Mouse (Mus musculus) gastrocnemius, postnatal 36 days (tissue): ENCODE data around the gene Pes1. TPM values are rescaled to one million over a fixed set of nuclear protein-coding genes. Genes with fewer than 3 reads are reported as not detected.
A peak's percentile ranks its signal among the peaks of the same experiment; 100 is the strongest.
"Not testable (repeated sequence)": the region's sequence is repeated elsewhere in the genome, so short reads cannot be mapped to it uniquely, and the experiment has no call there.

ENCODE experiments used
- DNase-seq, 2 experiments: peaks; one replicate each; pipeline ENCODE4 v3.0.0; 2022
- intact Hi-C: fragments of 180-260 bp; cut with DNase I; formaldehyde crosslinking; loops from one replicate; pipeline ENCODE4 v1.15.1; 2025
- total RNA-seq, 2 experiments: library from RNA; stranded (reverse); gene quantifications; 2 replicates each; pipeline ENCODE4 v1.2.3; 2021

Pes1 gene
- total RNA-seq, 2 experiments from 2014 or later: 31.3 to 35.5 TPM

GRCm38 (mm10) chr11:3999547-3999946 lies 35.8 kb downstream of the Pes1 start:
- intact Hi-C loops: no loop called here

DNA sequence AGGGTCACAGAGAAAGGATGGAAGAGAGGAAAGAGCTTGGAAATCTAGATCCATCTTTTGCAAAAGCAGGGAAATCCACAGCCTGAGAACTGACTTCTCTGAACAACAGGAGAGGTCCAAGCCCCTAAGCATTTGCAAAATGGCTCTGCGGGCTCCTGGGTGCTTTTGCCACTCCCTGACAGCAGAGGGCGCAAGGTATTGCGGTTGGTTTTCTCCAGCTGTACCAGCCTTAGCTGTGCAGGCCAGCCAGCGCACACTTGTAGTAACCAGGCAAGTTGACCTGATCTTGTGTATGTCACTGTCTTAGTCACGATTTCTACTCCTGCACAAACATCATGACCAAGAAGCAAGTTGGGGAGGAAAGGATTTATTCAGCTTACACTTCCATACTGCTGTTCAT lies 37.8 kb downstream of the Pes1 start:
- DNase-seq: peak in 1 of 2 experiments; percentile 21
- intact Hi-C loops: loop anchor here (1.0 kb wide), 1 partner anchor 82 kb away; no protein-coding TSS in a partner anchor

More at GRCm38 (mm10) chr11:3999547-3999946, 35.8 kb downstream of the Pes1 start:
- DNase-seq: no peak

GRCm38 (mm10) chr11:4005220-4005805 lies 41.5 kb downstream of the Pes1 start:
- intact Hi-C loops: no loop called here
- no peak for DNase-seq

DNA sequence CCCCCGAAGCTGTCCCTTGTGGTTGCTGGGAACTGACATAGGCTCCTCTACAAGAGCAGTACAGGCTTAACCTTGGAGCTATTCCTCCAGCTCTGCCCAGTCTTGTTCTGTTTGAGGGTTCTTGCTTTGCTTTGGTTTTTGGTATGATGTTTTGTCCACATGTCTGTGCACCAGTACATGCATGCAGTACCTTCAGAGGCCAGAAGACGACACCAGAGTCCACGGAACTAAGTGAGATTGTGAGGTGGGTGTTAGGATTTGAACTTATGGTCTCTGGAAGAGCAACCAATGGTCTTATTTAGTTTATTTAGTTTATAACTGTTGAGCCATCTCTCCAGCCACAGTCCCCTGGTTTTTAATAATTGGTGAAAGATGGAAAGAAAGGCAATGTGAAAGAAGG lies 42.7 kb downstream of the Pes1 start:
- intact Hi-C loops: no loop called here
- no peak for DNase-seq

- no peak for DNase-seq
- intact Hi-C loops: no loop called here
Measured at GRCm38 (mm10) chr11:4012616-4013015, 48.8 kb downstream of the Pes1 start.

GRCm38 (mm10) chr11:4015796-4016195 lies 52.0 kb downstream of the Pes1 start:
- intact Hi-C loops, DNase-seq: not testable (repeated sequence)

DNA sequence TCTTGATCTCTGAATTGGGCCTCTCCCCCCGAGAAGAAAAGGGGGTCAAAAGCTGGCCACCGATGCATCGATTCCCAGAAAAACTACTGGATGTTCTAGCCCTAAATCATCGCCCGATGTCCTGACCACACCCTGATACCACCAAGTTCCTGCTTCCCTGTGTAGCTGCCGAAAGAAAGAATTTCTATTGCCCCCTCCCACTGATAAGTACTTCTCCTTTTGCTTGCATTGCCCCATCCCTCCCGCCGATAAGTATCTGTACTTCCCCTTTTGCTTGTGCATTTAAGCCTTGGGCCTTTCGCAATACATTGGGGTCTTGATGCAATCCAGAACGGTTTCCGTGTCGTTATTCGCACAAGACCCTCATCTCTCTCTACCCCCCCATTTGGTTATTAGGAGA lies 58.3 kb downstream of the Pes1 start:
- DNase-seq, intact Hi-C loops: not testable (repeated sequence)

DNA sequence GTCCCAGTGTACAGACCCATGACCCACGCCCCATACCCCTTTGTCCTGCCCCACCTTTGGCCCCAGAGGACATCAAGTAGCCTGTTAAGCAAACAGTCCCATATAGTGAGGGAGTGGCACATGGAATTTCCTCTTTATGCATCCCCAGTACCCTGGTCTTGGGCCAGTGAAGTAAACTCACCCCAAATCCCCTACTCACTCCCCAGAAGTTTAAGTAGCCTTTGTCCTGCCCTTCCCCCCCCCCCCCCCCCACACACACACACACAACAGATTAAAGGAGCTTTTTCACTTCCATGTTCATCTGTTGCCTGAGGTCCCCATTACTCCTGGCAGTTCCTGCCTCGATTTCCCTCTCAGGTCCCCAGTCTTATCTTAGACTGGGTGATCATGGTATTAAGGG lies 59.5 kb downstream of the Pes1 start:
- intact Hi-C loops: no loop called here
- DNase-seq: no peak

GRCm38 (mm10) chr11:4027066-4027465 lies 63.3 kb downstream of the Pes1 start:
- intact Hi-C loops: no loop called here
- DNase-seq: no peak

DNA sequence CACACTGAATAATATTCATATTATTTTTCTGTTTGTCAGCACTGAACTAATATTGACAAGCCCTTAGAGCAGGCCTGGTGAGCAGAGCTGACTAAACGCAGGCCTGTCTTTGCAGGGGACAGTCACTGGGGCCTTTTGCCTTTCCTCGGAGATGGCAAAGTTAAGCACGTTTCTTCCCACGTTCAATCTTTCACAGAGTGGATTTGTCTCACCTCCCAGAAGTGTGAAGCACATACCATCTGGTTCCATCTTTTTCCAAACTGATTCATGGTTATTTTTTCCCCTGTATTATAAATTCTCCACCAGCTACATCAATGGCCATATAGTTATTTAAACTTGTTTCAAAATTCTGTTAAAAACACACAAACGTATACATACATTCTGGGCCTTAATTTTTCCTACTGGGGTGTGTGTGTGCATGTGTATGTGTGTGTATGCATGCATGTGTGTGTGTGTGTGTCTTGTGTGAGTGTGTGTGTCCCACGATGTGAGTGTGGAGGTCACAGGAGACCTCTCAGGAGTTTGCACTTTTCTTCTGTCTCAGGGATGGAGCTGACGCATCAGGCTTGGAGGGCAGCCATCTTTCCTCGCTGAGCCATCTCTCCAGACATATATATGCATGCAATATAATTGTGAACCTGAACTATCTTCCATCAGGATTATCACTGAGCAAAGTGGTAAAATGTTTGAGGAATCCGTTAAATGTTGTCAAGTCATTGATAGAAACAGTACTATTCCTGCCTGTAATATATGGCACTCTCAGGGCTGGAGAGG lies 64.0 kb downstream of the Pes1 start:
- intact Hi-C loops: no loop called here

GRCm38 (mm10) chr11:4029343-4029742 lies 65.6 kb downstream of the Pes1 start:
- no peak for DNase-seq
- intact Hi-C loops: no loop called here

More for the DNA sequence above, 64.0 kb downstream of the Pes1 start:
- no peak for DNase-seq

Other genes with a start within 250 kb of the Pes1 start
- gene Osbp2, start 100.1 kb upstream of the Pes1 start, total RNA-seq: under 1 TPM; 0.30 to 0.66 TPM
- under 1 TPM; 0.10 to 0.13 TPM for gene 4921536K21Rik, start 68.9 kb upstream of the Pes1 start, total RNA-seq
- 10 to 100 TPM in 1 of 2 experiments, 1 to 10 TPM in 1; 5.9 to 11.4 TPM for gene Dusp18, start 68.7 kb upstream of the Pes1 start, total RNA-seq
- gene Slc35e4, start 49.3 kb upstream of the Pes1 start, total RNA-seq: 10 to 100 TPM; 20.4 to 21.2 TPM
- gene Tcn2, start 31.8 kb upstream of the Pes1 start, total RNA-seq: 10 to 100 TPM; 15.3 to 15.5 TPM
- gene 4930556J24Rik, start 12.8 kb downstream of the Pes1 start, total RNA-seq: not detected
- gene Gal3st1, start 19.7 kb downstream of the Pes1 start, total RNA-seq: under 1 TPM; 0.26 to 0.42 TPM
- gene Sec14l4, start 67.5 kb downstream of the Pes1 start, total RNA-seq: not detected
- gene Sec14l3, start 100.9 kb downstream of the Pes1 start, total RNA-seq: not detected
- gene Mtfp1, start 131.5 kb downstream of the Pes1 start, total RNA-seq: 10 to 100 TPM; 52.1 to 53.4 TPM
- gene Sec14l2, start 159.4 kb downstream of the Pes1 start, total RNA-seq: under 1 TPM; 0.33 to 0.42 TPM
- gene Rnf215, start 171.2 kb downstream of the Pes1 start, total RNA-seq: 1 to 10 TPM; 4.4 to 5.5 TPM
- gene Ccdc157, start 196.3 kb downstream of the Pes1 start, total RNA-seq: 1 to 10 TPM; 2.6 to 2.8 TPM
- gene Sf3a1, start 196.4 kb downstream of the Pes1 start, total RNA-seq: 10 to 100 TPM; 16.2 to 17.0 TPM
- 1 to 10 TPM; 3.7 to 4.4 TPM for gene Tbc1d10a, start 222.8 kb downstream of the Pes1 start, total RNA-seq